Mouse (Mus musculus): ENCODE results near the gene Apba1.

Apba1 gene

GRCm38 (mm10) chr19:23874502-23874901, 115.8 kb downstream of the Apba1 start:
- DNase-seq (ENCODE audit: low spot score) = no peak

- DNase-seq (ENCODE audit: low spot score) = no peak
These were observed 117.1 kb downstream of the Apba1 start for GRCm38 (mm10) chr19:23875819-23876218.

- DNase-seq (ENCODE audit: low spot score) = no peak
These were observed 121.2 kb downstream of the Apba1 start for GRCm38 (mm10) chr19:23879862-23880261.

GRCm38 (mm10) chr19:23886169-23886568, 127.5 kb downstream of the Apba1 start:
- no peak for DNase-seq (ENCODE audit: low spot score)

- DNase-seq (ENCODE audit: low spot score) = no peak
These were observed 132.7 kb downstream of the Apba1 start for GRCm38 (mm10) chr19:23891421-23891820.

- DNase-seq (ENCODE audit: low spot score) = no peak
These were observed 133.9 kb downstream of the Apba1 start for GRCm38 (mm10) chr19:23892633-23893032.

- DNase-seq (ENCODE audit: low spot score) = no peak
These were observed 134.6 kb downstream of the Apba1 start for GRCm38 (mm10) chr19:23893093-23893889.

GRCm38 (mm10) chr19:23893946-23894345, 135.3 kb downstream of the Apba1 start:
- DNase-seq (ENCODE audit: low spot score) = no peak

- DNase-seq (ENCODE audit: low spot score) = no peak
These were observed 136.1 kb downstream of the Apba1 start for GRCm38 (mm10) chr19:23894822-23895221.

- no peak for DNase-seq (ENCODE audit: low spot score)
These were observed 138.2 kb downstream of the Apba1 start for GRCm38 (mm10) chr19:23896915-23897314.

GRCm38 (mm10) chr19:23898501-23898900, 139.8 kb downstream of the Apba1 start:
- no peak for DNase-seq (ENCODE audit: low spot score)

- no peak for DNase-seq (ENCODE audit: low spot score)
These were observed 142.5 kb downstream of the Apba1 start for GRCm38 (mm10) chr19:23901177-23901576.

GRCm38 (mm10) chr19:23901768-23902167, 143.1 kb downstream of the Apba1 start:
- no peak for DNase-seq (ENCODE audit: low spot score)

- no peak for DNase-seq (ENCODE audit: low spot score)
These were observed 144.4 kb downstream of the Apba1 start for GRCm38 (mm10) chr19:23903066-23903465.

GRCm38 (mm10) chr19:23904922-23905321, 146.2 kb downstream of the Apba1 start:
- DNase-seq (ENCODE audit: low spot score) = no peak

- no peak for DNase-seq (ENCODE audit: low spot score)
These were observed 147.1 kb downstream of the Apba1 start for GRCm38 (mm10) chr19:23905772-23906171.

GRCm38 (mm10) chr19:23910345-23910744, 151.7 kb downstream of the Apba1 start:
- no peak for DNase-seq (ENCODE audit: low spot score)

- no peak for DNase-seq (ENCODE audit: low spot score)
These were observed 160.9 kb downstream of the Apba1 start for GRCm38 (mm10) chr19:23919384-23920219.

- DNase-seq (ENCODE audit: low spot score) = no peak
These were observed 161.5 kb downstream of the Apba1 start for GRCm38 (mm10) chr19:23920220-23920544.

GRCm38 (mm10) chr19:23922601-23923000, 163.9 kb downstream of the Apba1 start:
- DNase-seq (ENCODE audit: low spot score) = no peak

GRCm38 (mm10) chr19:23924057-23924456, 165.4 kb downstream of the Apba1 start:
- DNase-seq (ENCODE audit: low spot score) = no peak

GRCm38 (mm10) chr19:23924791-23925190, 166.1 kb downstream of the Apba1 start:
- DNase-seq (ENCODE audit: low spot score) = no peak

GRCm38 (mm10) chr19:23925541-23925940, 166.9 kb downstream of the Apba1 start:
- DNase-seq (ENCODE audit: low spot score) = no peak

All from ovary, adult 18-20 months (tissue).